Mouse (Mus musculus): ENCODE results near the gene Exosc2.

The Exosc2 gene

GRCm38 (mm10) chr2:31730640-31731039, 60.1 kb downstream of the Exosc2 start:
- no peak for DNase-seq

All from cerebellum, adult 18-20 months (tissue).